Mouse (Mus musculus): ENCODE measurements around the gene Ripor2.
"Not testable (repeated sequence)": the region's sequence is repeated elsewhere in the genome, so short reads cannot be mapped to it uniquely, and the experiment has no call there.

Gene Ripor2

DNA sequence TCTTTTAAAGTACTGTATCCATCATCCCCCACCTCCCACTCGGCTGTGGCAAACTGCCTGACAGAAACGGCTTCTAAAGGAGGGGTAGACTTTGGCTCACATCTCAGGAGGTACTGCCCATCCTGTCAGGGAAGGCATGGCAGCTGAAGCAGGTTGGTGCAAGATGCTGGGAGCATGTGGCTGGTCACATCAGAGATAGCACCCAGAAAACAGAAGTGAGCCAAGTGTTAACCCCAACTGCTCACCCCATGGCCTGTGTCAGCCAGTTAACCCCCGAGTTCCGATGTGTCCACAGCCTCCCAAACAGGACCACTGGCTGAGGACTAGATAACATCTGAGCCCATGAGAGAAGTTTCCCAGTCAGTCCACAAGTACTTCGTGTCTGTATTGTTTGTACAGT lies 133.6 kb downstream of the Ripor2 start:
- DNase-seq = no peak

GRCm38 (mm10) chr13:24716441-24716840 lies 134.5 kb downstream of the Ripor2 start:
- DNase-seq = no peak

DNA sequence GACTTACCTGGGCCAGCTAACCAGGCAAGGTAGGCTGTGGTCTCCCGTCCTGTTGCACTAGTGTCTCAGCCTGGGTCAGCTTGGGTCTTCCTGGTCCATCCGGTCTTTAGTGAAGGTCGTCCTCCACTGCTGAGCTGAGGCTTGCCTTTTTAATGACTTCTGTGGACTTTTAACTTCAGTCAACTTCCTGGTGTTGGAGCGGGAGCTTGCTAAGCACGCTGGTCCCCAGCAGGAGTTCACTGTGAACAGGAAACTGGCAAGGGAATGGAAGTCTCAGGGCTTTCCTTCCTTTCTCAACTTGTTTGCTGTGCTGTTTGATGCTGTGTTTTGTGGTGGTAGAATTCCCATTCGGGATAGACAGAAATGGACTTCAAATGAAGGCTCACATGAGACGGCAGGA lies 135.7 kb downstream of the Ripor2 start:
- DNase-seq = no peak

DNA sequence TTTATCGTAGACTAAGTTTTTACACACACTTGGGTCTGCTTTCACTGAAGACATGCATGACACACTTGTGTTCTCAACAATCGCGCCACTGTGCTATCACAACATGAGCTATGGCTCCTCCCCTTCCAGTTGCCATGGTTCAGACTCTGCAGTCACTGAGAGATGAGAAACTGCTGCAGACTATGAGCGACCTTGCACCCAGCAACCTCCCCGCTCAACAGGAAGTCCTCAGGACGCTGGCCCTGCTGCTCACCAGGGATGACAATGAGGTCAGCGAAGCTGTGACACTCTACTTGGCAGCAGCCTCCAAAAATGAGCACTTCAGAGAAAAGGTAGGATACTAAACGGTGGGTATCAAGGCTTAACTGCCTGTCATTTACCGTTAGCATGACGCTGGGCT lies 139.5 kb downstream of the Ripor2 start:
- DNase-seq = no peak

DNA sequence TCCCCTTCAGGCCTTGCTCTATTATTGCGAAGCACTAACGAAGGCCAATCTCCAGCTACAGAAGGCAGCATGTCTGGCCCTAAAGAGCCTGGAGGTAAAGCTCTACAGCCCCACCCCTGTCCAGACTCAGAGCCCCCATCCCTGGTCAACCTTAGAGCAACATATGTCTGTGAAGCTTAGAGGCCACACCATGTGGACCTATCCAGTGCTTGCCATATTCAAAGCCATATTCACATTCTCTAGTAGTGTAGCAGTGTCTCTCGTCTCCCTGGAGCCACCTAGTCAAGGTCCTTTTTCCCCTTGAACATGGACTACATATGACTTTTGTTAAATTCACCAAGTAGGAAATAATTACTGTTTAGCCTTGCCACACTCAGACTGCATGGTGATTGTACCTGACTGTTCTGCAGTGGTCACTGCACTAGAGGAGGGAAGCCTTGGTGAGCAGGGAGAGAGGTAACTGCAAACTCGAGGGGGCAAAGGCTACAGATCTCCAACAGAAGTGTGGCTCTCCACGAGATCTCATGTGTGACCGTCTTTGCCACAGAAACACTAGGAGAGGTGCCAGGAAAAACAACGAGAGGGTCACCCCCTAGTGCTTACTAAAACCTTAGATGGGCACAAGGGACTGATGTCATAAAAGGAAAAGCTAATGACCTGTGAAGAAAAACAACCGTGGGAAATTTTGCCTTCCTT lies 141.9 kb downstream of the Ripor2 start:
- DNase-seq = peak in 1 of 2 experiments; percentile 44

DNA sequence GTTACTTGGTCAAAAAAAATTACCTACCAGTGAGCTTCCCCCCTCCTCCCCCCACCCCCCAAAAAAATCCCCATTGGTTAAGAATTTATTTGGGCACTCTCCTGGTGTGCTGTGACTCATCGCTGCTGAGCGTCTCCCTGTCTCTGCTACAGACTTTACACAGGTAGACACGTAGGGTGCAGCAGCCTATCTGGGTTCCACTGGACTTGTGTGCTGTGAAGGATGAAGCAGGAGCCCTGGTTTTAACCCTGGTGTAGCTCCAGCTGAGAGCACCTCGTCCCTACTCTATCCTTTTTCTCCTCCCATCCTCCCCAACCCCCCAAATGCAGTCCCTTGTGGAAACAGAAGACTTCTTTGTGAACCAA lies 142.4 kb downstream of the Ripor2 start:
- no peak for DNase-seq

- no peak for DNase-seq
These were observed 147.1 kb downstream of the Ripor2 start for GRCm38 (mm10) chr13:24729128-24729527.

DNA sequence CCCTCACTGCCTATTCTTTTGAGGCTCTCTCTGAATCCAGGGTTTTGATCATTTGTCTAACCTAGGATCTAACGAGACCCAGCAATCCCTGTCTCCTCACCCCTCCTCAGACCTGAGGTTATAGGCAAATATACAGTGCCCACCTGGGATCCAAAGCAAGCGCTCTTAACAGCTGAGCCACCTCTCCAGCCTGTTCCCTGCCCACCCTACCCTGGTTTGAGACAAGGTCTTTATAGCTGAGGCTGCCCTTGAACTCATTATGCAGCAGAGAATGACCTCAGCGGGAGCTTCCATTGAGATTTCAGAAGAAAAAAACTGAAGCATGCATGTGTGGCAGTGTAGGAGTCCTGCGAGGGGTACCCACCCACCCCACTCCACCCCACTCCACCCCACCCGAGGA lies 152.5 kb downstream of the Ripor2 start:
- DNase-seq = no peak

DNA sequence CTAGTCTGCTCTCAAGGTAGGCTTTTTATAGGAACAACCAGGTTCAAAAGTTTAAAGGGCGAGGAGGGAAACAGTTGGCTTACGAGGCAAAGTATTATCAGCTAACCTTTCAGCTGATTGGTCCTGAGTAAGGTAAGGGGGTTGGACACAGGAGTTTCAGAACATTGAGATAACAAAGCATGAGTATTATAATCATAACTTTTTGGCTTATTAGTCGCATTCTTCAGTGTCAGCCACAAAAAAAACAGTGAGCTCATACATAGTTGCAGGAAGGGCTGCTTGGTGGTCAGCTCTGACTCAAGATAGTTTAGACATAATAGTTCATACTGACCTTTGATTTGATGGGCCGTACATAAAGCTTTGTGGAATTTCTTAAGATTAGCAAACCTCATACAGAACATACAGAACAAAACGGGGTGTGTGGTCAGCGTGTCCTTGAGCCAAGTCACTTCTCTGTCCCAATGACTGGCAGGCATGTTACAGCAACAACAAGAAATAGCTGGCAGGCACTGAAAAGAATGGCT lies 153.7 kb downstream of the Ripor2 start:
- no peak for DNase-seq

DNA sequence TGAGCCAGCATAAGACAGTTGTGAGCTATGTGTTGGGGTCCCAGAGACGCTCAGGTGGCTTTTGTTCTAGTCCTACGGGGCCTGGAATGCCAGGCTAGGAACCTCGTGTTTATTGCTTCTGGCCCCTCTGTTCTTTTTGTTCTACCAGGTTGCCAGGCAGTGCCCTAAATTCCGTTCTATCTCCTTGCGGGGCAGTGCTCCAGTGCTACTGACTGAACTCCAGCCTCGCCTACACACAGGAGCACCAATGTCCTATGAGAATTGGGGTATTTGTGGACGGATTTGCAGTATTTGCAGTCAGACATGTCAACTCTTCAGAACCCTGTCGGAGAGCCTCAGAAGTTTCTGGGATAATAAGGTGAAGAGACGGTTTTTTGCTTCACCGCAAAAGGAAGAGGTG lies 159.0 kb downstream of the Ripor2 start, which contains the start of gene Armh2:
TSS of gene Armh2 (plus strand) at position 205 of the 400 bp plus-strand sequence.
- DNase-seq = no peak

- no peak for DNase-seq
These were observed 165.8 kb downstream of the Ripor2 start for GRCm38 (mm10) chr13:24747823-24748222.

GRCm38 (mm10) chr13:24750807-24751206 lies 168.8 kb downstream of the Ripor2 start:
- DNase-seq = no peak

DNA sequence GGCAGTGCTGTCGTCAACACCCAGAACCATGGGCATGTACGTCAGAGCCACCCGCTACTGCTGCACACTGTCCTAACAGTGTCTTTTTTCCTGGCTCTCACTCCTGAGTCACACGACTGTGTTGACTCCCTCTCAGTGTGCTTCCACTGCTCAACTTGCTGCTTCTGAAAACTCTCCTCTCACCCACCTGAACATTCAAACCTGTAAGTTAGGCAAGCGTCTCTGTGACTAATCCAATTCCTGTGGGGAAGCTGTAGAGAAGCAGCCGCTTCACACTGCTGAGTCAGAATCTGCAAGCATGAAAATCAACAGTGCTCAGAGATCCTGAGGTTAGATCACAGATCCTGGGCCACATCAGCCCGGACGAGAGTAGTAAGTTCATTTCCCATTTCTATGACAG lies 169.4 kb downstream of the Ripor2 start:
- DNase-seq = no peak

GRCm38 (mm10) chr13:24756756-24757155 lies 174.8 kb downstream of the Ripor2 start:
- no peak for DNase-seq

DNA sequence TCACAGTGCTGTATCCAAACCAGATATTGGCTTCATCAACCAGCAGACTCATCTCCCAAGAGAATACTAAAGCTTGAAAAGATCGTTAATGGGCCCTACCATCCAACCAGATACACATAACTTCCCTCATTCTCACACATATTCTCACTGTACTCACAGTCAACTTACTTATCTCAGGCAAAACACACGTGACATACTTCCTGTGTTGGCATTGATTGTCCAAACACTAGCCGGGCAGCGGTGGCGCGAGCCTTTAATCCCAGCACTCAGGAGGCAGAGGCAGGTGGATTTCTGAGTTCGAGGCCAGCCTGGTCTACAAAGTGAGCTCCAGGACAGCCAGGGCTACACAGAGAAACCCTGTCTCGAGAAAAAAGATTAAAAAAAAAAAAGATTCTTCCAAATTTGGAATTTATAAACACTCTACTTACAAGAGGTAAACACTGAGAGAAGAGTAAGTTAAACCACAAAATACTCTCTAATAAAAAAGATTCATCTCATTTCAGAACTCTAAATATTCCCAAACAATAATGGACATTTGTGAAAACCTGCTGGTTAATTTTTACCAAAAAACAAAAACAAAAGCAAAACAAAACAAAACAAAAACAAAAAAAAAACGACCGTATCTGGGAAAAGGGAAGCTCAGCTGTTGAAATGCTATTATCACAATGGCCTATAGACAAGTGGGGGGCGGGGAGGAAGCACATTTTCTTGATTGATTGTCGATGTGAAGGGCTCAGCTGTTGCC lies 176.0 kb downstream of the Ripor2 start:
- no peak for DNase-seq

GRCm38 (mm10) chr13:24759451-24759850 lies 177.5 kb downstream of the Ripor2 start:
- DNase-seq = no peak

- DNase-seq = no peak
These were observed 178.4 kb downstream of the Ripor2 start for GRCm38 (mm10) chr13:24760351-24760870.

DNA sequence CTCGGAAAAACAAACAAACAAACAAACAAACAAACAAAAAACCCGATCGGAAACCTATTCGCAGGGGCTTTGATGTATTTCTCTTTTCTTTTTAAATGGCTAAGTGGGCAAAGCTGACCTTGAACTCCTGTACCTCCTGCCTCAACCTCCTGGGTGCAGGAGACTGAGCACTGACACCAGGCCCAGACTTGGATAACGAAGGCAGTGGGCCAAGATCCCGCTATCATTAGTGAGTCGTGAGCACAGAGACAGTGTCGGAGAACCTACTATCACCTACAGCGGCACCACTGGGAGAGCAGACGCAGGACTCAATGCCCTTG lies 179.1 kb downstream of the Ripor2 start:
- DNase-seq = no peak

GRCm38 (mm10) chr13:24761403-24762227 lies 179.6 kb downstream of the Ripor2 start, which contains the start of gene Gmnn:
Gene Gmnn, minus strand, starts transcription at chr13:24761923.
- DNase-seq = peak; percentile 90 to 93

DNA sequence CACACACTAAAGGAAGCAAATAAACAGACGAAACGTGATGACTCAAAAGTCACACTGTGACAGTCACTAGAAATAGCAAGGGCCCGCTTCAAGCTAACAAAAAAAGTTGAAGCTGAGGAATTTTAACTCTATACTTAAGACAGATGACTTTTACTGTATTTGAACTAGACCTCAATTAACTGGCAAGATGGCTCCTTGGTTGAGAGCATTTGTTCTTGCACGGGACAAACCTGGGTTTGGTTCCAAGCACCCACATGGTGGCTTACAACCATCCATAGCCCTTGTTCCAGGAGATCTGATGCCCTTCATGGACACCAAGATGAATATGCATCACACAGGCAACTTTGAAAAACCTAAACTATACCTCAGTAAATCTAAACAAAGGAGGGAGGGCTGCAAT lies 180.3 kb downstream of the Ripor2 start:
- DNase-seq = no peak

DNA sequence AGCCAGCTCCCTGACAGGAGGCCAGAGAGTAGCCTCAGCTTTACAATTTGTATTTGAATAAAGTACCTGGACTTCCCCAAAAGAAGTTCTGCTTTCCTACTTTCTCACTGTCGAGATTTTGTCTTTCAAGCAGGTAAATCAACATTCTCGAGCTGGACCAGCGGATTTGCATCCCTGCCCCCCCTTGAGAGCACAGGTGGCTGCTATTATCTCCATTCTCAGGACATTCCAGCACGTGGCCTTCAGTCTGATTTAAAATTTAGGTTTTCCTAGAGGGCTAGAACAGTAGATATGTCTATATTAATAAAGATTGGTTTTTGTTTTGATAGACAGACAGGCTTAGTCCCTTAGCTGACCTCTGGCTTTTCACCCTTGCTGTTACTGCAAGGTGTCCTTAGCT lies 185.8 kb downstream of the Ripor2 start:
- not testable (repeated sequence) for DNase-seq

DNA sequence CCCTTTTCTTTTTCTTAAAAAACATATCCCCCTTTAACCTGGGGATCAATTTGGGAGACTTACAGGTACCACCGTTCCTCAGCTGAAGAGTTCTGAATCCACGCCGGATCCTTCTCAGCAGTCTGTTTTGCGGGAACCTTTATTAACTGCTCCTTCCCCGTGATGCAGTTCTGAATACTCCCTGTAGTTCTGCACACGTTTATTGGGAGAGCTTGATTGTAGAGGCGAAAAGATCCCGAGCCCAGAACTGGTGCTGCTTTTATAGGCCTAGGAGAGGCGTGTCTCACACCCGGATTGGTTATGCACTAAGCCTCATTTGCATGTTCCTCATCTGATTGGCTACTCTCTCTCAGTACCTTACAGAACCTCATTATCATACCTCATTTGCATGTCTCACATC lies 189.5 kb downstream of the Ripor2 start:
- not testable (repeated sequence) for DNase-seq

Measured in kidney, postnatal 4 days (tissue).